Mouse (Mus musculus) midbrain, postnatal 0 days (tissue): Measurements from ENCODE around the gene Hoxb8. TPM values are rescaled to one million over a fixed set of nuclear protein-coding genes. Genes with fewer than 3 reads are reported as not detected.

Experiments
- ATAC-seq: fragments of 200-750 bp; cut with Nextera tagmentation; 2 replicates; pipeline ENCODE4 v1.8.0; 2017; ENCODE audit warnings: moderate number of reproducible peaks, mild to moderate bottlenecking, moderate TSS enrichment, moderate library complexity; ENCODE audit not compliant: low FRiP score
- DNase-seq: peaks from one replicate; pipeline ENCODE4 v3.0.0-alpha.2; 2015; ENCODE audit warnings: low spot score
- H3K27ac ChIP-seq: fragments of 300-500 bp; sonication (generic); 2 replicates; pipeline ENCODE4 v1.5.1; 2014; ENCODE audit warnings: low read depth, mild to moderate bottlenecking, low read length, mixed read lengths
- H3K27me3 ChIP-seq: fragments of 300-500 bp; sonication (generic); 2 replicates; pipeline ENCODE4 v1.6.1; 2014; ENCODE audit warnings: low read length, control low read depth, mixed read lengths; ENCODE audit not compliant: insufficient read depth
- H3K36me3 ChIP-seq: fragments of 300-500 bp; sonication (generic); 2 replicates; pipeline ENCODE4 v1.6.1; 2014; ENCODE audit warnings: low read length, control low read depth, mixed read lengths; ENCODE audit not compliant: insufficient read depth
- H3K4me1 ChIP-seq: fragments of 300-500 bp; sonication (generic); 2 replicates; pipeline ENCODE4 v1.6.1; 2014; ENCODE audit warnings: mild to moderate bottlenecking, control low read depth, antibody characterized with exemption, low read length, mixed read lengths; ENCODE audit not compliant: insufficient read depth
- H3K4me2 ChIP-seq: fragments of 300-500 bp; sonication (generic); 2 replicates; pipeline ENCODE4 v1.6.1; 2014; ENCODE audit warnings: low read depth, mild to moderate bottlenecking, low read length, mixed read lengths; ENCODE audit not compliant: poor library complexity, severe bottlenecking
- H3K4me3 ChIP-seq: fragments of 300-500 bp; sonication (generic); 2 replicates; pipeline ENCODE4 v1.5.1; 2014; ENCODE audit warnings: low read depth, mild to moderate bottlenecking, low read length, moderate library complexity
- H3K9ac ChIP-seq: fragments of 300-500 bp; sonication (generic); replicated peaks from 2 replicates; pipeline ENCODE4 v1.6.1; 2014; ENCODE audit warnings: mild to moderate bottlenecking, low read length, moderate library complexity, mixed read lengths; ENCODE audit not compliant: poor library complexity, severe bottlenecking
- H3K9me3 ChIP-seq: fragments of 300-500 bp; sonication (generic); 2 replicates; pipeline ENCODE4 v1.6.1; 2016; ENCODE audit warnings: low read length, control low read depth
- CTCF ChIP-seq: IDR thresholded peaks from 2 replicates; pipeline ENCODE4 v1.5.1; 2016; ENCODE audit warnings: antibody characterized with exemption, mild to moderate bottlenecking
- WGBS: fragments of 180-500 bp; shearing (Covaris S2); extraction: QIAGEN DNeasy Blood & Tissue Kit; methylation state at CpG from one replicate; pipeline ENCODE4 v1.1.7; 2014; 5-methylcytosine and 5-hydroxymethylcytosine counted together
- polyA plus RNA-seq: library from polyadenylated mRNA; unstranded; fragments of >200 nt; fragmentation: Nextera tagmentation; extraction: Ambion mirVana; gene quantifications from 2 replicates; pipeline ENCODE4 v1.2.1, GENCODE M21; 2015
- total RNA-seq: library from RNA; depleted of rRNA; stranded (reverse); fragments of >200 nt; gene quantifications from 2 replicates; pipeline ENCODE4 v1.2.3, GENCODE M21; 2014

Hoxb8 gene
- total and polyA plus RNA-seq, 2 experiments from 2014 or later: 3.4 TPM; not detected in 1

GRCm38 (mm10) chr11:96318368-96319070 lies 36.8 kb downstream of the Hoxb8 start:
- no peaks in the 10 kb centered on the region for H3K36me3 ChIP-seq
- H3K9me3 ChIP-seq: no peaks in the 10 kb centered on the region
- no peak overlapping the region for H3K4me3 ChIP-seq
- no peak overlapping the region for H3K9ac ChIP-seq
- ATAC-seq: no peak
- no peak overlapping the region for H3K27ac ChIP-seq
- peak overlapping the region; percentile 24 for H3K4me2 ChIP-seq
- no peaks in the 10 kb centered on the region for H3K4me1 ChIP-seq
- peak; percentile 81 for DNase-seq
- no peak for TF ChIP-seq CTCF
- under 1% methylated on average over 45 of the region's 45 CpGs for WGBS
- peaks cover 92% of the 10 kb centered on the region for H3K27me3 ChIP-seq

- ATAC-seq: no peak
- WGBS: 2% methylated on average over 34 of the region's 34 CpGs
- Histone ChIP-seq H3K4me1 (no peaks in the 10 kb centered on the region), H3K36me3 (no peaks in the 10 kb centered on the region), H3K9ac (no peak overlapping the region), H3K4me3 (no peak overlapping the region), H3K4me2 (peak overlapping the region; percentile 24), H3K9me3 (no peaks in the 10 kb centered on the region), H3K27ac (no peak overlapping the region), H3K27me3 (peaks cover 92% of the 10 kb centered on the region)
- no peak for DNase-seq
- no peak for TF ChIP-seq CTCF
These were observed 37.6 kb downstream of the Hoxb8 start for GRCm38 (mm10) chr11:96319071-96319902.

- no peak overlapping the region for H3K9ac ChIP-seq
These were observed 38.2 kb downstream of the Hoxb8 start for GRCm38 (mm10) chr11:96319910-96320309.

GRCm38 (mm10) chr11:96320688-96321087 lies 39.0 kb downstream of the Hoxb8 start:
- H3K36me3 ChIP-seq: no peaks in the 10 kb centered on the region
- no peak overlapping the region for H3K4me3 ChIP-seq
- TF ChIP-seq CTCF: no peak
- peaks cover 95% of the 10 kb centered on the region for H3K27me3 ChIP-seq
- no peaks in the 10 kb centered on the region for H3K4me1 ChIP-seq
- no peaks in the 10 kb centered on the region for H3K9me3 ChIP-seq
- no peak overlapping the region for H3K27ac ChIP-seq
- DNase-seq (no peak), ATAC-seq (no peak)
- WGBS: 3% methylated on average over 17 of the region's 17 CpGs
- no peak overlapping the region for H3K4me2 ChIP-seq
- no peak overlapping the region for H3K9ac ChIP-seq

More at GRCm38 (mm10) chr11:96319910-96320309, 38.2 kb downstream of the Hoxb8 start:
- H3K27me3 ChIP-seq: peaks cover 95% of the 10 kb centered on the region
- H3K36me3 ChIP-seq: no peaks in the 10 kb centered on the region
- H3K27ac ChIP-seq: no peak overlapping the region
- H3K4me3 ChIP-seq: no peak overlapping the region
- WGBS: 1% methylated on average over 29 of the region's 29 CpGs
- no peaks in the 10 kb centered on the region for H3K9me3 ChIP-seq
- no peak for DNase-seq
- H3K4me2 ChIP-seq: no peak overlapping the region
- no peak for TF ChIP-seq CTCF
- ATAC-seq: no peak
- H3K4me1 ChIP-seq: no peaks in the 10 kb centered on the region

GRCm38 (mm10) chr11:96321846-96322245 lies 40.1 kb downstream of the Hoxb8 start:
- no peak overlapping the region for H3K27ac ChIP-seq
- H3K4me3 ChIP-seq: no peak overlapping the region
- ATAC-seq (no peak), DNase-seq (no peak)
- WGBS: 5% methylated on average over 5 of the region's 5 CpGs
- H3K4me1 ChIP-seq: no peaks in the 10 kb centered on the region
- H3K36me3 ChIP-seq: no peaks in the 10 kb centered on the region
- no peak overlapping the region for H3K4me2 ChIP-seq
- H3K27me3 ChIP-seq: peaks cover 96% of the 10 kb centered on the region
- no peak for TF ChIP-seq CTCF
- H3K9ac ChIP-seq: no peak overlapping the region
- no peaks in the 10 kb centered on the region for H3K9me3 ChIP-seq

- no peak overlapping the region for H3K9ac ChIP-seq
- no peak overlapping the region for H3K4me3 ChIP-seq
- no peaks in the 10 kb centered on the region for H3K9me3 ChIP-seq
- ATAC-seq (no peak), DNase-seq (no peak)
- H3K27me3 ChIP-seq: peaks cover 99% of the 10 kb centered on the region
- no peaks in the 10 kb centered on the region for H3K36me3 ChIP-seq
- no peak overlapping the region for H3K4me2 ChIP-seq
- H3K4me1 ChIP-seq: no peaks in the 10 kb centered on the region
- 2% methylated on average over 6 of the region's 6 CpGs for WGBS
- no peak overlapping the region for H3K27ac ChIP-seq
- TF ChIP-seq CTCF: no peak
These were observed 41.0 kb downstream of the Hoxb8 start for GRCm38 (mm10) chr11:96322738-96323137.
